Mouse (Mus musculus) hematopoietic multipotent progenitor cell, adult 10-12 weeks (in vitro differentiated cells): ENCODE data around the gene H2al1h. TPM values are rescaled to one million over a fixed set of nuclear protein-coding genes. Genes with fewer than 3 reads are reported as not detected.

ENCODE experiments used
- polyA plus RNA-seq: library from polyadenylated mRNA; stranded (reverse); fragments of >175 nt; gene quantifications from 2 replicates; pipeline ENCODE4 v1.2.3, GENCODE M21; 2012; ENCODE audit warnings: low replicate concordance

Gene H2al1h
- polyA plus RNA-seq, result not detected in 2 replicates

DNA sequence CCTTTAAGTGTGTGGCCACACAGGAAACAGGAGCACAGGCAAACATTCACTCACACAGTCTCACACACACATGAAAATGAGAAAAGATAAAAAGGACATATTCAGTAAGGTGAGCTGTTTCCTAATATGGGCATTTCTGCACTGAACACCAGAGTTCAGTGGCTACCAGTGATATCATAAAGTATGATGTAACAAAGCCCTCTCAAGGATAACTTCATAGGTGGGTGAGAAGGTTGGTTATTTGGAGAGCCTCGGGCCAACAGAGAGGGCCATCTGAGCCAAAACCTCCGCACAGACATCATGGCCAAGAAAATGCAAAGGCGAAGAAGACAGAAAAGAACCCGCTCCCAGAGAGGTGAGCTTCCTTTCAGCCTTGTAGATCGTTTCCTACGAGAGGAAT lies at the start of gene H2al1h:
Gene H2al1h (plus strand): TSS at position 301 of the 400 bp plus-strand sequence.

DNA sequence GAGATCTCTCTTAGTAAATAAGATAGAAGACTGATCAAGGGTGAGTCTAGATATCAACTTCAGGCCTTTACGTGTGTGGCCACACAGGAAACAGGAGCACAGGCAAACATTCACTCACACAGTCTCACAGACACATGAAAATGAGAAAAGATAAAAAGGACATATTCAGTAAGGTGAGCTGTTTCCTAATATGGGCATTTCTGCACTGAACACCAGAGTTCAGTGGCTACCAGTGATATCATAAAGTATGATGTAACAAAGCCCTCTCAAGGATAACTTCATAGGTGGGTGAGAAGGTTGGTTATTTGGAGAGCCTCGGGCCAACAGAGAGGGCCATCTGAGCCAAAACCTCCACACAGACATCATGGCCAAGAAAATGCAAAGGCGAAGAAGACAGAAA lies 22.3 kb upstream of the H2al1h start, which contains the start of gene H2al1a:
Gene H2al1a (plus strand): TSS at position 301 of the 400 bp plus-strand sequence.

DNA sequence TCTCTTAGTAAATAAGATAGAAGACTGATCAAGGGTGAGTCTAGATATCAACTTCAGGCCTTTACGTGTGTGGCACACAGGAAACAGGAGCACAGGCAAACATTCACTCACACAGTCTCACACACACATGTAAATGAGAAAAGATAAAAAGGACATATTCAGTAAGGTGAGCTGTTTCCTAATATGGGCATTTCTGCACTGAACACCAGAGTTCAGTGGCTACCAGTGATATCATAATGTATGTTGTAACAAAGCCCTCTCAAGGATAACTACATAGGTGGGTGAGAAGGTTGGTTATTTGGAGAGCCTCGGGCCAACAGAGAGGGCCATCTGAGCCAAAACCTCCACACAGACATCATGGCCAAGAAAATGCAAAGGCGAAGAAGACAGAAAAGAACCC lies 19.2 kb upstream of the H2al1h start, which contains the start of gene H2al1b:
Gene H2al1b (plus strand): TSS at position 301 of the 400 bp plus-strand sequence.

DNA sequence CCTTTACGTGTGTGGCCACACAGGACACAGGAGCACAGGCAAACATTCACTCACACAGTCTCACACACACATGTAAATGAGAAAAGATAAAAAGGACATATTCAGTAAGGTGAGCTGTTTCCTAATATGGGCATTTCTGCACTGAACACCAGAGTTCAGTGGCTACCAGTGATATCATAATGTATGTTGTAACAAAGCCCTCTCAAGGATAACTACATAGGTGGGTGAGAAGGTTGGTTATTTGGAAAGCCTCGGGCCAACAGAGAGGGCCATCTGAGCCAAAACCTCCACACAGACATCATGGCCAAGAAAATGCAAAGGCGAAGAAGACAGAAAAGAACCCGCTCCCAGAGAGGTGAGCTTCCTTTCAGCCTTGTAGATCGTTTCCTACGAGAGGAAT lies 15.9 kb upstream of the H2al1h start, which contains the start of gene H2al1c:
Gene H2al1c (plus strand): TSS at position 301 of the 400 bp plus-strand sequence.

DNA sequence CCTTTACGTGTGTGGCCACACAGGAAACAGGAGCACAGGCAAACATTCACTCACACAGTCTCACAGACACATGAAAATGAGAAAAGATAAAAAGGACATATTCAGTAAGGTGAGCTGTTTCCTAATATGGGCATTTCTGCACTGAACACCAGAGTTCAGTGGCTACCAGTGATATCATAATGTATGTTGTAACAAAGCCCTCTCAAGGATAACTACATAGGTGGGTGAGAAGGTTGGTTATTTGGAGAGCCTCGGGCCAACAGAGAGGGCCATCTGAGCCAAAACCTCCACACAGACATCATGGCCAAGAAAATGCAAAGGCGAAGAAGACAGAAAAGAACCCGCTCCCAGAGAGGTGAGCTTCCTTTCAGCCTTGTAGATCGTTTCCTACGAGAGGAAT lies 12.8 kb upstream of the H2al1h start, which contains the start of gene H2al1d:
Gene H2al1d (plus strand): TSS at position 301 of the 400 bp plus-strand sequence.

DNA sequence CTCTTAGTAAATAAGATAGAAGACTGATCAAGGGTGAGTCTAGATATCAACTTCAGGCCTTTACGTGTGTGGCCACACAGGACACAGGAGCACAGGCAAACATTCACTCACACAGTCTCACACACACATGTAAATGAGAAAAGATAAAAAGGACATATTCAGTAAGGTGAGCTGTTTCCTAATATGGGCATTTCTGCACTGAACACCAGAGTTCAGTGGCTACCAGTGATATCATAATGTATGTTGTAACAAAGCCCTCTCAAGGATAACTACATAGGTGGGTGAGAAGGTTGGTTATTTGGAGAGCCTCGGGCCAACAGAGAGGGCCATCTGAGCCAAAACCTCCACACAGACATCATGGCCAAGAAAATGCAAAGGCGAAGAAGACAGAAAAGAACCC lies 9.7 kb upstream of the H2al1h start, which contains the start of gene H2al1e:
Gene H2al1e (plus strand): TSS at position 301 of the 400 bp plus-strand sequence.

DNA sequence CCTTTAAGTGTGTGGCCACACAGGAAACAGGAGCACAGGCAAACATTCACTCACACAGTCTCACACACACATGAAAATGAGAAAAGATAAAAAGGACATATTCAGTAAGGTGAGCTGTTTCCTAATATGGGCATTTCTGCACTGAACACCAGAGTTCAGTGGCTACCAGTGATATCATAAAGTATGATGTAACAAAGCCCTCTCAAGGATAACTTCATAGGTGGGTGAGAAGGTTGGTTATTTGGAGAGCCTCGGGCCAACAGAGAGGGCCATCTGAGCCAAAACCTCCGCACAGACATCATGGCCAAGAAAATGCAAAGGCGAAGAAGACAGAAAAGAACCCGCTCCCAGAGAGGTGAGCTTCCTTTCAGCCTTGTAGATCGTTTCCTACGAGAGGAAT lies 6.4 kb upstream of the H2al1h start, which contains the start of gene H2al1f:
Gene H2al1f (plus strand): TSS at position 301 of the 400 bp plus-strand sequence.

DNA sequence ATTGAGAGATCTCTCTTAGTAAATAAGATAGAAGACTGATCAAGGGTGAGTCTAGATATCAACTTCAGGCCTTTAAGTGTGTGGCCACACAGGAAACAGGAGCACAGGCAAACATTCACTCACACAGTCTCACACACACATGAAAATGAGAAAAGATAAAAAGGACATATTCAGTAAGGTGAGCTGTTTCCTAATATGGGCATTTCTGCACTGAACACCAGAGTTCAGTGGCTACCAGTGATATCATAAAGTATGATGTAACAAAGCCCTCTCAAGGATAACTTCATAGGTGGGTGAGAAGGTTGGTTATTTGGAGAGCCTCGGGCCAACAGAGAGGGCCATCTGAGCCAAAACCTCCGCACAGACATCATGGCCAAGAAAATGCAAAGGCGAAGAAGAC lies 3.3 kb upstream of the H2al1h start, which contains the start of gene H2al1g:
Gene H2al1g (plus strand): TSS at position 301 of the 400 bp plus-strand sequence.

DNA sequence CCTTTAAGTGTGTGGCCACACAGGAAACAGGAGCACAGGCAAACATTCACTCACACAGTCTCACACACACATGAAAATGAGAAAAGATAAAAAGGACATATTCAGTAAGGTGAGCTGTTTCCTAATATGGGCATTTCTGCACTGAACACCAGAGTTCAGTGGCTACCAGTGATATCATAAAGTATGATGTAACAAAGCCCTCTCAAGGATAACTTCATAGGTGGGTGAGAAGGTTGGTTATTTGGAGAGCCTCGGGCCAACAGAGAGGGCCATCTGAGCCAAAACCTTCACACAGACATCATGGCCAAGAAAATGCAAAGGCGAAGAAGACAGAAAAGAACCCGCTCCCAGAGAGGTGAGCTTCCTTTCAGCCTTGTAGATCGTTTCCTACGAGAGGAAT lies 3.1 kb downstream of the H2al1h start, which contains the start of gene H2al1i:
Gene H2al1i (plus strand): TSS at position 301 of the 400 bp plus-strand sequence.

DNA sequence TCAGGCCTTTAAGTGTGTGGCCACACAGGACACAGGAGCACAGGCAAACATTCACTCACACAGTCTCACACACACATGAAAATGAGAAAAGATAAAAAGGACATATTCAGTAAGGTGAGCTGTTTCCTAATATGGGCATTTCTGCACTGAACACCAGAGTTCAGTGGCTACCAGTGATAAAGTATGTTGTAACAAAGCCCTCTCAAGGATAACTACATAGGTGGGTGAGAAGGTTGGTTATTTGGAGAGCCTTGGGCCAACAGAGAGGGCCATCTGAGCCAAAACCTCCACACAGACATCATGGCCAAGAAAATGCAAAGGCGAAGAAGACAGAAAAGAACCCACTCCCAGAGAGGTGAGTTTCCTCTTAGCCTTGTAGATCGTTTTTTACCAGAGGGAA lies 6.2 kb downstream of the H2al1h start, which contains the start of gene H2al1j:
Gene H2al1j (plus strand): TSS at position 301 of the 400 bp plus-strand sequence.

Other genes starting within 250 kb of the H2al1h start
- not detected in 2 replicates for gene H2al1a, start 22.2 kb upstream of the H2al1h start, polyA plus RNA-seq
- gene H2al1b, start 19.1 kb upstream of the H2al1h start, polyA plus RNA-seq, result not detected in 2 replicates
- gene H2al1c, start 15.8 kb upstream of the H2al1h start, polyA plus RNA-seq, result not detected in 2 replicates
- gene H2al1d, start 12.7 kb upstream of the H2al1h start, polyA plus RNA-seq, result not detected in 2 replicates
- gene H2al1e, start 9.6 kb upstream of the H2al1h start, polyA plus RNA-seq, result not detected in 2 replicates
- not detected in 2 replicates for gene H2al1f, start 6.3 kb upstream of the H2al1h start, polyA plus RNA-seq
- not detected in 2 replicates for gene H2al1g, start 3.2 kb upstream of the H2al1h start, polyA plus RNA-seq
- not detected in 2 replicates for gene H2al1i, start 3.2 kb downstream of the H2al1h start, polyA plus RNA-seq
- gene H2al1j, start 6.3 kb downstream of the H2al1h start, polyA plus RNA-seq, result not detected in 2 replicates